Mouse (Mus musculus) myocyte (in vitro differentiated cells): Measurements from ENCODE around the gene 4930402F06Rik.

Experiments used
- E2F4 ChIP-seq: IDR thresholded peaks from one replicate; pipeline ENCODE4 v1.6.1; 2011; ENCODE audit warnings: mild to moderate bottlenecking, control low read depth, moderate library complexity; ENCODE audit not compliant: insufficient read depth
- MAX ChIP-seq: IDR thresholded peaks from one replicate; pipeline ENCODE4 v1.6.1; 2011; ENCODE audit warnings: low read depth, mild to moderate bottlenecking, control low read depth
- MYOD1 ChIP-seq, 3 experiments: IDR thresholded peaks; one replicate each; pipeline ENCODE4 v1.6.1; 2011; ENCODE audit warnings: control low read depth in 2 of 3, low read depth in 2 of 3, mild to moderate bottlenecking in 2 of 3, moderate library complexity in 1 of 3; ENCODE audit not compliant: insufficient read length in 2 of 3, control insufficient read depth in 1 of 3
- POLR2A ChIP-seq: IDR thresholded peaks from one replicate; pipeline ENCODE4 v1.6.1; 2011; ENCODE audit warnings: low read depth, mild to moderate bottlenecking, control low read depth, moderate library complexity; ENCODE audit not compliant: insufficient read length
- POLR2AphosphoS2 ChIP-seq: IDR thresholded peaks from one replicate; pipeline ENCODE4 v1.6.1; 2011; ENCODE audit warnings: low read depth, control low read depth; ENCODE audit not compliant: insufficient read length
- REST ChIP-seq: IDR thresholded peaks from one replicate; pipeline ENCODE4 v1.6.1; 2011; ENCODE audit warnings: mild to moderate bottlenecking, control low read depth, moderate library complexity; ENCODE audit not compliant: insufficient read depth, insufficient read length

DNA sequence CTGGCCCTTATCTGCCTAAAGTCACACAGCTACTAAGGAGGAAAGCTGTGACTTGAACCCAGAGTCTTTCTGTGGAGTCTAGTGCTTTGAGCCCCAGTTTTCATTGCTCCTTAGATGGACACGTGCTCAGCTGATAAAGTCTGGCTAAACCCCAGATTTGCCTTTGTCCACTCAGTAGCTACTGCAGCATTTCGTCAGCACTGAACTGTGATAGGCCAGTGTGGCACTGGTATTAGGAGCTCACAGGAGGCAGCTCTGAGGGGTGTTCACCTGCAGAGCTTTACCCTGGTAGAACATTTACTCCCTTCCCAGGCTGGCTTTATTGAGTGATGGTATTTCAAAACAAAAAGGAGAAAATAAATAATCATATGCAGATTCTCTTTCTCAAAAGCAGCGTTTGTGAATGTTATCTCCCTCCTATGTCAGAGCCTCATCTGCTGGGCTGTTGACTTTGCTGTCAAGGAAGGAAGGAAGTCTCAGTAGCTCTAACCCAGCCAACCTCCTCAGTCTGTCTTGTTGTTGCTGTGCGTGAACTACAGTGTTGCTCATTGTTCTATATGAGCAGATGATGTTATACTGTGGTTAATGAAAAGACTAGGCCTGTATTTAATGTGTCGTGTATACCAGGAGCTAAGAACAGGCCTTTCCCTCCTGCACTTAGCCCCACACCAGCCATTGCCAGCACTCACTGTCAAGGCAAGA is 11.6 kb upstream of the 4930402F06Rik start:
- no peak for TF ChIP-seq REST
- TF ChIP-seq E2F4: no peak
- TF ChIP-seq POLR2A: no peak
- TF ChIP-seq POLR2AphosphoS2: no peak
- no peak for TF ChIP-seq MAX
- no peak for TF ChIP-seq MYOD1 (IDR thresholded peaks at IDR 0.05; ENCODE audit: control insufficient read depth in 1 of 3, insufficient read length in 2 of 3, low read depth in 2 of 3)
